Mouse (Mus musculus): ENCODE results near the gene Ephx1. TPM values are rescaled to one million over a fixed set of nuclear protein-coding genes. Genes with fewer than 3 reads are reported as not detected.
"Not testable (repeated sequence)": the region's sequence is repeated elsewhere in the genome, so short reads cannot be mapped to it uniquely, and the experiment has no call there.

The Ephx1 gene
- total RNA-seq, 1 experiment from 2014 or later: 50.7 TPM

GRCm38 (mm10) chr1:180943896-180944295 lies 76.8 kb downstream of the Ephx1 start:
- ATAC-seq (ENCODE audit: extremely low read depth, insufficient number of reproducible peaks, low FRiP score, poor library complexity, severe bottlenecking): no peak

DNA sequence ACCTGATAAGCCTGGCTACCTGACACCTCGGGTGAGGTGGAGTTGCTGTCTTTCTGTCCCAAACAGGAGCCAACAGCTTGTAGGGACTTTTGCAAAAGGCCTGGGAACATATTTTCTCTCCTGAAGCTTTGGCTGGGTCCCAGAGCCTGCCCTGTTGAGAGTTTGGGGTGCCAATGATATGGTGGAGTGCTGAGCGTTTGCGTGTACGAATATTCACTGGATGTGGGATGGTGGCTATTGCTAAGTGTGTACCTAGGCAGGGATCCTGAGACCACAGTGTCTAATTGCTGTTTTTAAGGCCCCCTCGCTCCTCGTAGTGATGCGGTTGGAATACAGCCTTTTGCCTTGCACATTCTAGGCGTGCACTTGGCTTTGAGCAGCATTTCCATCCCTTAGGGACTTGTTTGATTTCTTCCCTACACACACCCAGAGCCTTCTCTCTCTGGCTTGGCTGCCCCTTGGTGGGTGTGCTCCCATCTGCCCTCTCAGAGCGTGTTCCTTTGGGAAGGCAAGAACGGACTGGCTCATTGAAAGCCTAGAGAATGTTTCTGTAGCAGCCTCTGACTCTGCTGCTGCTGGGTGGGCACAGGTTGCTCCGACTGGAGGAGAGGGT lies 77.6 kb downstream of the Ephx1 start:
- ATAC-seq (ENCODE audit: extremely low read depth, insufficient number of reproducible peaks, low FRiP score, poor library complexity, severe bottlenecking): no peak

- peak; percentile 62 for ATAC-seq (ENCODE audit: extremely low read depth, insufficient number of reproducible peaks, low FRiP score, poor library complexity, severe bottlenecking)
Observed at GRCm38 (mm10) chr1:180942166-180943031, 78.3 kb downstream of the Ephx1 start, which contains the start of gene Tmem63a. Gene Tmem63a (plus strand): TSS chr1:180942344.

DNA sequence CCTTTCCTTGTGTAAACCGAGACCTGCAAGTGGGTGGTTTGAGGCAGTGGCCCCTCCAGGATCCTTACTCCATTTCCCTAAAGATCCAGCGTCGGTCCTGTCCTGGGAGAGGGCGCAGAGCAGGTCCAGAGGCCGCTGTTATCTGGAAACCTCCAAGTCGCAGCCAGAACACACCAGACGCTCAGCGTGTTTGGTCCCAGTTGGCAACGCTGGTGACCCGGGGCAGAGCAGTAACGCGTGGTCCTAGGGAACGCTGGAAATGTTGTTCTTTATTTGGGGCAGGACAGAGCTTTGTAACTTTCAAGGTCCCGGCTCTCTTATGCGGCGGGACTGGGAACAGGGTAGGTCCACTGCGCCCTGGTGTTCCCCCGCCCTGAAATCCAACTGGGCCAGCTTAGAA lies 79.0 kb downstream of the Ephx1 start:
- no peak for ATAC-seq (ENCODE audit: extremely low read depth, insufficient number of reproducible peaks, low FRiP score, poor library complexity, severe bottlenecking)

- peak; percentile 21; the same call in 1 of the 2 replicates for ATAC-seq (ENCODE audit: extremely low read depth, insufficient number of reproducible peaks, low FRiP score, poor library complexity, severe bottlenecking)
Observed at GRCm38 (mm10) chr1:180940776-180941460, 79.8 kb downstream of the Ephx1 start.

- ATAC-seq (ENCODE audit: extremely low read depth, insufficient number of reproducible peaks, low FRiP score, poor library complexity, severe bottlenecking): not testable (repeated sequence)
Observed at GRCm38 (mm10) chr1:180938781-180939180, 81.9 kb downstream of the Ephx1 start.

DNA sequence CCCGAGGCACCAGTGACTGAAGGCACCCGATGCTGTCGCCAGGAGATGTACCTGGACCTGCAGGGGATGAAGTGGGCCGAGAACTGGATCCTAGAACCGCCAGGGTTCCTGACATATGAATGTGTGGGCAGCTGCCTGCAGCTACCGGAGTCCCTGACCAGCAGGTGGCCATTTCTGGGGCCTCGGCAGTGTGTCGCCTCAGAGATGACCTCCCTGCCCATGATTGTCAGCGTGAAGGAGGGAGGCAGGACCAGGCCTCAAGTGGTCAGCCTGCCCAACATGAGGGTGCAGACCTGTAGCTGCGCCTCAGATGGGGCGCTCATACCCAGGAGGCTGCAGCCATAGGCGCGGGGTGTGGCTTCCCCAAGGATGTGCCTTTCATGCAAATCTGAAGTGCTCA lies 83.1 kb downstream of the Ephx1 start:
- ATAC-seq (ENCODE audit: extremely low read depth, insufficient number of reproducible peaks, low FRiP score, poor library complexity, severe bottlenecking): not testable (repeated sequence)

- ATAC-seq (ENCODE audit: extremely low read depth, insufficient number of reproducible peaks, low FRiP score, poor library complexity, severe bottlenecking): peak; percentile 42; the same call in 1 of the 2 replicates
Observed at GRCm38 (mm10) chr1:180936610-180937398, 83.9 kb downstream of the Ephx1 start.

GRCm38 (mm10) chr1:180934467-180935419 lies 86.0 kb downstream of the Ephx1 start, which contains the start of gene Lefty1:
Gene Lefty1 (plus strand): TSS chr1:180935022.
- no peak for ATAC-seq (ENCODE audit: extremely low read depth, insufficient number of reproducible peaks, low FRiP score, poor library complexity, severe bottlenecking)

DNA sequence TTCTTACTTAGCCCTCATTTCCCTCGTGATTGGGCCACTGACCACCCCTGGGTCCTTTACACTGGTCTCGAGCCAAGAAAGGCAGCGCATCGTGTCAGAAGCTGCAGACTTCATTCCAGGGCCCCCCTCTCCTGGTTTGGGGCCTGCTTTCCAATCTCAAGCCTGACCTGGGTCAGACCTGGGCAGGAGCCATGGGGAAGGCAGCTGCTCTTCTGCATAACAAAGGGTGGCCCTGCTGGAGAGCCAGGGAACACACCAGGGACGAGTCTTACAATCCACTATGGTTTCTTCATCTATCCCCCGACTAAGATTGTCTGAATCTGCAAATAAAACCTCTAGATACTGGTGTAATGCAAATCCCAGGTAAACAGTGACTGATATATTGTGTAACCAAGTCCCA lies 87.0 kb downstream of the Ephx1 start:
- no peak for ATAC-seq (ENCODE audit: extremely low read depth, insufficient number of reproducible peaks, low FRiP score, poor library complexity, severe bottlenecking)

DNA sequence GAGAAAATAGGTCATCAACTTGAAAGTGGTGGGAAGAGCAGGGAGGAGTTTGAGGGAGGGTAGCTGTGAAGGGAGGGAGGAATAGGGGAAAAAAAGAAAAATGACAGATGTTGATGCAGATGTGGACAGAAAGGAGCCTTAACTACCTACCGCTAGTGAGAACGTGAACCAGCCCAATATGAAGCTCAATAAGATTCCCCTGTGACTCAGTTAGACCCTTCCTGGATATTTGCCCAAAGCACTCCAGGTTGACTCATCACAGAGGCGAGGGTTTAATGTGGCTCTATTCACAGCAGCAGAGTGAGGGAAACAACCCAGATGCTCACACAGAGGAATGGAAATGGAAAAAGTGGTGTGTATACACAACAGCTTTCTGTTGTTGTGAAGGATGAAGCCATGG lies 89.6 kb downstream of the Ephx1 start:
- ATAC-seq (ENCODE audit: extremely low read depth, insufficient number of reproducible peaks, low FRiP score, poor library complexity, severe bottlenecking): no peak

DNA sequence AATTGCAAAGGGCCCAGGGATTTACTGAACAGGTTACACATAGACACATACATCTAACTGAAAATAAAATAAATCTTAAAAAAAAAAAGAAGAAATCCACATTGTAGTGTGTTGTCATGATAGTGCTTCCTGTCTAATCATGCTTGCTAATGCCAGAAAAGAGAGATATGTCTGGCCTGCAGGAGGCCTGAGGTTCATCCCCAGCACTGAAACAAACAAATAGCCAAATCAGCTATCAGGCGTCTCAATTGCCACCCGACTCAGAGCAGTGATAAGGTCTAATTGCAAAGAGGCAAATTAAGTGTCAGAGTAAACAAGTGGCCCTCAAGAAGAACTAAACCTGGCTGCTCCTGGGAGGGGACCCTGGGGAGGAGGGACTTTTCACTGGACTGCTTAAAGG lies 91.1 kb downstream of the Ephx1 start:
- no peak for ATAC-seq (ENCODE audit: extremely low read depth, insufficient number of reproducible peaks, low FRiP score, poor library complexity, severe bottlenecking)

GRCm38 (mm10) chr1:180926286-180926685 lies 94.4 kb downstream of the Ephx1 start:
- ATAC-seq (ENCODE audit: extremely low read depth, insufficient number of reproducible peaks, low FRiP score, poor library complexity, severe bottlenecking): peak; percentile 46; the same call in 1 of the 2 replicates

Other genes starting within 250 kb of the Ephx1 start
- 2,143 and 2,209 TPM in 2 replicates for gene H3f3a, start 207.0 kb downstream of the Ephx1 start, total RNA-seq (2017)
- gene Sde2, start 169.8 kb downstream of the Ephx1 start, total RNA-seq (2017): 33.0 and 38.8 TPM in 2 replicates
- gene Lefty2, start 127.8 kb downstream of the Ephx1 start, total RNA-seq (2017): not detected in 2 replicates
- gene Pycr2, start 116.6 kb downstream of the Ephx1 start, total RNA-seq (2017): 16.7 and 19.3 TPM in 2 replicates
- not detected in 2 replicates for gene Lefty1, start 85.9 kb downstream of the Ephx1 start, total RNA-seq (2017)
- 14.9 and 15.8 TPM in 2 replicates for gene Tmem63a, start 78.6 kb downstream of the Ephx1 start, total RNA-seq (2017)
- gene 9130409I23Rik, start 30.3 kb upstream of the Ephx1 start, total RNA-seq (2017): not detected in 2 replicates
- gene Nvl, start 123.3 kb upstream of the Ephx1 start, total RNA-seq (2017): 26.5 and 32.8 TPM in 2 replicates
- 27.7 and 38.1 TPM in 2 replicates for gene Cnih4, start 123.8 kb upstream of the Ephx1 start, total RNA-seq (2017)
- 206 and 210 TPM in 2 replicates for gene Wdr26, start 191.1 kb upstream of the Ephx1 start, total RNA-seq (2017)